Mouse (Mus musculus) olfactory bulb, adult 2 months (tissue): ENCODE results near the gene Taf6.

Source experiments
- CTCF ChIP-seq: fragments of 200-500 bp; IDR thresholded peaks from 2 replicates; pipeline ENCODE4 v1.5.1; 2012; ENCODE audit warnings: low read depth, mild to moderate bottlenecking, low read length, moderate library complexity; ENCODE audit not compliant: insufficient read depth
- POLR2A ChIP-seq: fragments of 200-500 bp; IDR thresholded peaks from 2 replicates; pipeline ENCODE4 v1.6.1; 2012; ENCODE audit warnings: mild to moderate bottlenecking, low read depth, low read length, moderate library complexity; ENCODE audit not compliant: insufficient read depth

GRCm38 (mm10) chr5:138225700-138226099 is 38.4 kb upstream of the Taf6 start, which contains the start of gene Nxpe5:
- TF ChIP-seq POLR2A (no peak), CTCF (no peak)
